Mouse (Mus musculus): ENCODE measurements around the gene Zfhx3.

The Zfhx3 gene

DNA sequence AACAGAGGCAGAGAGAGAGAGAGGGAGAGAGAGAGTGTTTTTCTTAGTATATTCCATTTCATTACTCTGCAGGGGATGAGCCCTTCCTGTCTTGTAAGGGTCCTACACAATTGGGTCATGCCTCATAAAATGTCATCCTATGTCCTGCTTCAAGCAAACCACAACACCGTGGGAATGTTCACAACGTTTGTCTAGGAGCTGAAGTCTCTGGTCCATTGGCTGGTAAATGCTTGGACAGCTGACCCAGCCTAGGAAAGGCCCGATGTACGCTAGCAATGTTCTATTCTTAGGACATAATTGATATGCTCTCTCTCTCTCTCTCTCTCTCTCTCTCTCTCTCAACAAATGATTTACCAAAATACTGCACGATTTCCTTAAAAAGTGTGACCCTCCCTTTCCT, 666.2 kb downstream of the Zfhx3 start:
- no peak for DNase-seq

DNA sequence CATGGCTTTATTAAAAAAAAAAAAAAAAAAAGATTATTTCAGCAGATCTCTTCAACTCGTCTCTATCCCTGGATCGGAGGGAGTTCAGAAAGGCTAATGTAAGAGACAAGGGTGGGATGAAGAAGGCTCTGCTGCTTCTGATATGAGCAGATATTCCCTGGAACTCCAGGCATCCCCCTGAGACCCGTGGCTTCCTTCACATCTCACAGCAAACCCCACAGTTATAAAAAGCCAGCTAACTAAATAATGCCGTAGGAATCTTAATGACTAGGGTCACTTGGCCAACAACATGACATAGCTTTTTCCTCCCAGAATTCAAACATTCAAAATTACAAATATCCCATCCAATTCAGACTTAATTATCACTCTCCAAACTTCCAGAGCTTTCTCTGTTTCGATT, 666.7 kb downstream of the Zfhx3 start:
- no peak for DNase-seq

DNA sequence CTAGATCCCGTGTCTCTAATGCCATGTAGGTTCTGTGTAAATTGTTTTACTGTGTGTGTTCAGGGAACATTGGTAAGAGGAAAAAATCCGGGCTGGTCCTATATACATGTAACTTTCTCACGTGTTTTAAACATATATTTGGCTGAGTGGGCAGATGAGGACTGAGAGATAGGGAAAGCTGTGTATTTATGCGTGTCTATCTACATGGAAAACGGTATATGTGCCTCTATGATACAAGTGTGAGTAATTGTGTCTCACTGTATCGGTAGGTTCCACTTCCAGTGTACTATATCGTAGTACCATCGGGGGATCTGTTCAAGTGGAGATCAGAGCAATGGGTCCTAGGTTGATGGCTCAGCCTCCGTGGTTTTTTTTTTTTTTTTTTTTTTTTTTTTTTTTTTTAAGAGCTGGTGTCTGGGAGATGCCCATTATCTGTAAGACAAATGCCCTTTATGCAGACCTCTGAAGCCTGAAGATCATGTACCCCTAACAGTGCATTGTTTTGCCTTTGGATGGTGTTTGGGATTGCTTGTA, 668.8 kb downstream of the Zfhx3 start:
- DNase-seq: no peak

DNA sequence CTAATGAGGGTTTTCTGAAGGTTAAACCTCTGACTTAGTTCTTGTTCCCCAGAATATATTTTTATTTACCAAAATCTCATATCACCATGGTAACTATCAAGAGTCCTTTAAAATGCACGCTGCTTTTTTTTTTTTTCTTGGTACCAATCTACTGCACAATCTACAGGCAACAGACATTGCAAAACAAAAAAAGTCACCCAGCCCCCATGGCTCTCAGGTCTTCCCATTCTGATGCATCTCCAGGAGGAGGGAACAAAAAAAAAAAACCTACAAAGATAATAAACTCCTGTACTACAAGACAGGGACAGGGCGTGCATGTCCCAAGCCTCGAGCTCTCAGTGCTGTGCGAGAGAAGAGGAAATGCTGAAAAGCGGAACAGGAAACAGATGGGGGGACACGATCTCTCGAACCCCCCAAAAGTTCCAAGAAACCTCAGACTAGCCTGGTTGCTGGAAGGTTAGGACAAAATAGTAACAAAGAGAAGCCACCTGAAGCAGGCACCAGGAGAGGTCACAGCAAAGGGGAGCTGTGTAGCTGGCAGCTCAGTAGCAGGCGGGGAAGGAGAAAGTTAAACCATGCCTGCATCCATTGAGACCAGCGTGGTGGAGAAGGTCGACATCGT, 669.5 kb downstream of the Zfhx3 start:
- peak; percentile 27 for DNase-seq

DNA sequence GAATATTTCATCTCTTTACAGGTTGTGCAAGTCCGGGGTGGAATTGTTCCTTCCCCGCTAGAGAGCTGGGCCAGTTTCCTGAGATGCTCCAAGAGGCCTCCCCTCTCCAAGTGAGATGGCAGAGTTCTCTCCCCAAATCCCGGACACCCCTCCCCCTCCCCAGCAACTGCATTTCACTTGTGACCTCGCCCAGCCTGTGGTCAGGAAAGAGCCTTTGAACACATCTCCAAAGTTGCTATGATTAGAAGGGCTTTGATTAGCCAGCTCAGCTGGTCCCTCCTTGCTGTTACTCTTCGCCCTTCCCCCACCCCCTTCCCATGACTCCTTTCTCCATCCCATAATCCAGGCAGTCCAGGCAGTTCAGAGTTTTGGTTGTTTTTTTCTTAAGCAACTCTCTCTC, 670.4 kb downstream of the Zfhx3 start:
- DNase-seq: no peak

DNA sequence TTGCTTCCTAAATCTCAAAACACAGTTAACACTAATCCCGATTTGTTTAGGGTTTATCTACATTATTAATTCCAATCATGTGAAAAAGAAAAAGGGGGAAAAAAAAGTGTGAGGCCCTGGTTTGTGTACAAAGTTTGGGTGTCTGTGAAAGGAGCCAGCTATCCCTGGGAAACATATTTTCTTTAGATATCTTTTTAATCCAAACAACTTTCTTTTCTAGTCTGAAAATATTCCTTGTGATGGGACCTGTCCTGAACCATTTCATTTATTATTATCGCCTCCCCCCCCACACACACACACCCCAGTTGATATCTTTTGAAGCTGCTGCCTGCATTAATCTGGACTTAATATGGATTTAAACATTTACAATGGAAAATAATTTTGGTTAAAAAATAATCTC, 670.8 kb downstream of the Zfhx3 start:
- no peak for DNase-seq

DNA sequence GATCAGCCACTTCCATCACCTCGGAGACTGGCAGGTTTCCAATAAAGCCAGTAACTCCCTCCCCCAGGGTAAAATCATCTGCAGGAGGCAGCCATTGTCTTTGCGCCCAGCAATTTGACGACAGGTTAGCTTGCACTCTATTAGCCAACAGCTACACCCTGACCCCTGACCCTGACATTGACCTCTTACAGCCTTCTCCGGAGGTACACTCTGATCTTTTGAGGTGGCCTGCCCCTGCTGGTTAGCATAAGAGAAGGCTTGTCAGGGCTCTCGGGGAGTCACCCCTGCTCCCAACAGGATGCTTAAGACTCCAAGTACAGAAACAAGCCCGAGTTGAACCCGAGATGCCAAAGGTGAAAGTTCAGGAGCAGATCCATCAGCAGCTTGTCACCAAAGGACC, 678.9 kb downstream of the Zfhx3 start:
- no peak for DNase-seq

DNA sequence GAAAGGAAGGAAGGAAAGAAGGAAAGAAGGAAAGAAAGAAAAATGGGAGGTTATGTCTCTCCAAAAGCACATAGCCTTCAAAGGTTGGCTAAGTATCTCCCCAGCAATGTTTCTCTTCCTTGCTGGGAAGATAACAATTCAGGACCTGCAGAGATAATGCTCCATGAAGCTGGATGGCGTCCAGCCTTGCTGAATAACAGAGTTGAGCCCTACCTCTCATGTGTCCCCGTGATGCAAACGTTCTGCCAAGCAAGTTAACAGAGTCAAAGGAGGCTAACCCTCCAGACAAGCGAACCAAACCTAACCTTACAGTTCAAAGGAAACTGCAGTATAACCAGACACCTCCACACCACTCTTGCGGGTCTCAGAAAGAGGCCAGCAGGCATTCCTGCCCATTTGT, 681.2 kb downstream of the Zfhx3 start:
- DNase-seq: no peak

DNA sequence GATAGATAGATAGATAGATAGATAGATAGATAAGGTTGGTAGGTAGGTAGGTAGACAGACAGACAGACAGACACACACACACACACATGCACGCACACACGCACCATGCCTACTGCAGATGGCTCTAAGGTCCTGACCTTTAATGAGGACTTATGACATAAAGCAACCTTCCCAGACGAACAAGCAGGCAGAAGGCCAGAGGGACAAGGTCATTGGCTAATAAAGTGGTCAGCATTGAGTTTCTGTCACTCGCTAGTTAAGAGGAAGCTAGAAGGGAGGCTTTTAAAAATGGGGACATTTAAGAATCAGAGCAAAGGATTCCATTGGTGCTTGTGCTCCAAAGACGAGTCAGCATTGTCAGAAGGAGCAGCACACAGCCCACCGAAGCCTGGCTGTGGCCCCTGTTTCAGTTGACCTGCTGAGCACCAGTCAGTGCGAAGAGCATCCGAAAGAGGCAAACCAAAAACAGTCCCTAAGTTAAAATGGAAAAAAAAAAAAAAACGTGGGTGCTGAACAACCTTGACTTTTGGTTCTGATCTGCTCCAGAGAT, 683.2 kb downstream of the Zfhx3 start:
- DNase-seq: no peak

DNA sequence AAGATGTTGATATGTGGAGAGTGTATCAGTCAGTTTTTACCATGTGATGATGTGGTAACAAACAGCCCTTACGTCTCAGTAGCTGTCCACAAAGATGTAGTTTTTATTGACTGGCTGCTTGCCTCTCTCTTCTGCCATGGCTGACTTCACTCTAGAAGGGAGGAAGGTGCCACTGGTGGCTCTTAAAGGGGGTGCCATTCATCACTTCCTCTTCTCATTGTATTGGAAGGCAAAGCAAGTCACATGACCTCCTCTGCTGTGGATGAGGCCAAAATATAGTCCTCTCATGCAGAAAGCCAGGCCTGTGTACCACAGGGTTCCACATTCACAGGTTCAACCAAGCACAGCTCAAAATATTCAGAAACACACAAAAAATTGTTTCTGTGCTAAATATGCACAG, 688.6 kb downstream of the Zfhx3 start:
- DNase-seq: no peak

DNA sequence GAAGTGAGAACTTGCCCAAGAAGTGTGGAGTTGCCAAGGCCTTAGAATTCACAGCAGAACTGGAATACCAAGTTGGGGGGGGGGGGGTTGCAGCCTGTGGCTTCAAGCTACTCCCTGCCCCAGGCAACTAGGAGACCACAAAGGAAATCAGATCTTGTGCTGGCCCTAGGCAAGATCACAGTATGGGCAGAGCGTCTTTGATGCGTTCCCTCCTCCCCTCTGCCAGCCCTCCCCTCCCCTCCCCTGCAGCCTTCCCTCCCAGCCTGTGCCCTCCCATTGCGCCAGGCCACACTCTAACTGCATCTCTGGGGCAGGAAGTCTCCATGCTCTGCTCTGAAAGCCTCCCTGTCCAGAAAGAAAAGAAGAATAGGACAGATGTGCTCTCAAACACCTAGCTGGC, 691.8 kb downstream of the Zfhx3 start:
- no peak for DNase-seq

DNA sequence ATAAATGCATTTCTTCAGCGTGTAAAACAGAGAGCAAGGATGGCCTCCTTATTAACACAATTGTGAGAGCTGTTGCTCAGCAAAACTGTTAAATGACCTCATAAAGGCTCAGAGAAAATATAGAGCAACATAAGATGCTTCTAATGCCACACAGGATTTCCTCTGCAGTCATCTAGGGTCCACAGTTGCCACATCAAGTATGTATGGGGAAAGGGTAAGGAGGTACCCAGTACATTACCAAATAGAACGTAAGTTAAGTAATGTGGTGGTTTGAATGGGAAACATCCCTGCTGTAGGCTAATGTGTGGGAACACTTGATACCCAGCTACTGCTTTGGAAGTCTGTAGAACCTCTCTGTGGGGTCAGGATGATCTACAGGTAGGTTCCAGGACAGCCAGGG, 695.4 kb downstream of the Zfhx3 start:
- DNase-seq: no peak

DNA sequence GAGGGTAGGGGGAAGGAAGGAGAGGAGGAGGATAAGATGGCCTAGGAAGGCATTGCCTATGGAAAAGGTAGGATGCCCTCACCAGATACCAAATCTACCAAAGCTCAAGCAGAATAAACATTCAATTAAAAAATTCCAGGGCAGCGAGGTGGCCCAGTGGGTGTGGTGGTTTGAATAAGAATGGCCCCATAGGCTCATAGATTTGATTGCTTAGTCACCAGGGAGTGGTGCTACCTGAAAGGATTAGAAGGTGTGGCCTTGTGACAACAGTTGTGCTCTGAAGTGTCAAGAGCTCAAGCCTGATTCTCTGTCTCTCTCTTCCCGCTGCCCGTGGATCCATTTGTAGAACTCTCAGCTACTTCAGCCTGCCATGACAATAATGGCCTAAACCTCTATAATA, 703.2 kb downstream of the Zfhx3 start:
- DNase-seq: no peak

DNA sequence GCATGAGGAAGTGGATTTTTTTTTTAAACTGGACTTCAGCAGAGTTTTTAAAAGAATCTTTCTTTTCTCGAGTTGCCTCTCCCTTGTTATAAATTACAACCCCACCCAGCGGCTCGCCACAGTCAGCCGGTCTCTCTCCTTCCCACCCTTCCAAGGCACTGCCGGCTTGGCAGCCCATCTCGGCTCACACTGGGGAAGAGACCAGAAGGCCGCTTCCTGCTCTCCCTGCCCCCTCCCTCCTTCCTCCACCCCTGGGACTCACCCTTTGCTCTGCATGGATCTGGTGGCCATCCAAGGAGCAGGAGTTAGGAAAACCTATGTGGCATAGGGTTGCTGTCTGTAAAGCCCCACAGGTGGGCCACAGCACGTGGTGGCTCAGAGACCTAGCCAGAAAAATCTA, 705.1 kb downstream of the Zfhx3 start:
- DNase-seq: no peak

DNA sequence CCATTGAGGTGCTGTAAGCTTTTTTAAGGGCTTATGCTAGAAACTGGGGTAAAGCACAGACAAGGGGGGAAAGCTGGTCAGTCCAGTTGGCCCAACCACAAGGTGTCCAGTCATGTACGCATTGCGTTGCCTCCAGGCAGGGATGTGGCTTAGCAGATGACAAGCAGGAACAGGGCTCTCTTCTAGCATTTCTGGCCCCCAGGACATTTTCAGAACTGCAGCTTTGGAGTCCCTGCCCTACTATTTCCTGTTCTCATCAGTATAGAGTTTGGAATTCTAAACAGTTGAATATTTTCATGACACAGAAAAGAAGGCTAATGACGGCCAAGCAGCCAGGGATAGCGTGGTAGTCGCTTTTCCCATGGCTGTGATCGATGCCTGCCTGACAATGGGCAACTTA, 706.5 kb downstream of the Zfhx3 start:
- no peak for DNase-seq

DNA sequence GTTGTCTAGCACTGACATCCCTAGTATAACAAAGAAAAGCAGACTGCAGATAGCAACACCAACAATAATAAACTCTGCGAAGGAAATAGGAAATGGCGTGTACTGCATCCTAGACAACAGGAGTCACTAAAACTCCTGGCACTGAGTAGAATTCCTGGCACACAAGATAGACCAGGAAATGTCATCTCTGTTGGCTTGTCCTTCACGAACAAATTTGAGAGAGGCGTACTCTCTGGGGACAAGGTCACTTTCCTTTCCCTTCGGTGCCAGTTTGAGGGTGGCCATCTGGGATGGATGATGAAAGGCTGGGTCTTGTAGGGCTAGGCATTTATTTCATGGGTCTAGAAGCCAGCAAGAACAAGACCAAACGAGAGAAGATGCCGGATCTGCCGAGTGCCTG, 708.4 kb downstream of the Zfhx3 start:
- no peak for DNase-seq

DNA sequence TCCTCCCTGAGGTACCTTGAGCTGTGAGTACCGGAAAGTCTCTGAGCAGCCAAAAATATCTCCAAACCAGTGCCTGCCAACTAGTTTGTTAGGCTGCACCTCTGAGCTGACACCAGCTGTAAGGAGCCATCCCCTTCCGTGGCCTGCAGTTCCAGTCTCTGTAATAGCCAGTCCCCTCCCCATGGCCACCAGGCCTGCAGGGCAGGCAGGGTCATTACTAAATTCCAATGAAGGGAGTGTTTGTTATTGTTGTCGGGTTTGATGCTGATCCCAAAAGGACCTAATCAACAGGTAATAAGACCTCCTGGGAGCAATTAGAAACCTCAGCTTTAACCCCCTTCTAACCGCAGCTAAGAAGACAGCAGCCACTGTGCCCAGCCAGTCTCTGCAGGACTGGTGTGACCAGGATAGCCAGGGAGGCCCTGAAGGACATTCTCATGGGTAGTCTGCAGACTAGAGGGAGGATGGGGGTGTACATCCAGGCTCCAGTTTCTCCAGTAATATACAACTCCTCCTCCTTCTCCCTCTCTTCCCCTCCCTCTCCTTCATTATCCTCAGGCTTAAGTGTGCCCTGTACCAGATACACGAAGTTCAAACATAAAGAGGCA, 719.1 kb downstream of the Zfhx3 start:
- no peak for DNase-seq

DNA sequence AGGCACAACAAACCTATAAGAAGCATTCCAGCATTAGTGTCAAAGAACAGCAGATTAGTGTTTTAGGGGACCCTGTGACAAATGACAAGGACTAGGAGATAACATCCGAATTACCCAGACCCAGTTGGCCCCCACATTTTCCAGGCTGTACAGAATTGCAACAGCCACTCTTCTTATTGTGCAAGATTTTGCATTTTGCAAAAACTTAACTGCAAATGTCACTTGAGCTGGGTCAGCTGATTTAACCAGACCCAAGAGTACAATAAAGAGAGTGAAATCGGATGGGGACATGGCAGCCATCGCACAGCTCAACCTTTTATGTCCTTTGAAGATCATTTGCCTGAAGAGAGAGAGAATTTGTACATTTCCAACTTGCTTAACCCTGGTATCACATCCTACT, 720.3 kb downstream of the Zfhx3 start:
- no peak for DNase-seq

DNA sequence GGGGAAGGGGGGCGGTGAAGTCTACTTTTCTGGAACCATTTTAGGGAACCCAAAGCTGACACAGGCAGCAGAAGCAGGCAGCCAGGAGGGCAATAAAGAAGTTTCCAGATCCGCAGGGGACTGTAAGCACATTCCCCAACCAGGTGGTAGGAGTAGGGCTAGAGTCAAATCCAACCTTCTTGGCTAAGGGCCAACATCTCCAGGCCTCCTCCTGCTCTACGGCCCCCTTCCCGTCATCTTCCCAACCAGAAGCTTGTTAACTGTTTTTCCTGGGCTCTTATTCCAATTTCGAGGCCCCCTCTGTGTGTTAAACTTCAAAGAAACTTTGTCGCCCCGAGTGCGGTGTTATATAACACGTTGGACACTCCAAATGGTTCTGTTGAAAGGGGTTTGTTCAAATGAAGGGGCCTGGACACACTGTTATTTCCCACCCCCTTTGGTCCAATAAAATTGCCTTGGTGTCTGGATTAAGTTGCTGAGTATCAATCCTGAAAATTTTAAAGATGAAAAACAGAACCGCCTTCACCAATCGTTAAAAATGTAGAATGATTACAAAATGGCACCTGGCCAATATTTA, 729.6 kb downstream of the Zfhx3 start:
- no peak for DNase-seq

DNA sequence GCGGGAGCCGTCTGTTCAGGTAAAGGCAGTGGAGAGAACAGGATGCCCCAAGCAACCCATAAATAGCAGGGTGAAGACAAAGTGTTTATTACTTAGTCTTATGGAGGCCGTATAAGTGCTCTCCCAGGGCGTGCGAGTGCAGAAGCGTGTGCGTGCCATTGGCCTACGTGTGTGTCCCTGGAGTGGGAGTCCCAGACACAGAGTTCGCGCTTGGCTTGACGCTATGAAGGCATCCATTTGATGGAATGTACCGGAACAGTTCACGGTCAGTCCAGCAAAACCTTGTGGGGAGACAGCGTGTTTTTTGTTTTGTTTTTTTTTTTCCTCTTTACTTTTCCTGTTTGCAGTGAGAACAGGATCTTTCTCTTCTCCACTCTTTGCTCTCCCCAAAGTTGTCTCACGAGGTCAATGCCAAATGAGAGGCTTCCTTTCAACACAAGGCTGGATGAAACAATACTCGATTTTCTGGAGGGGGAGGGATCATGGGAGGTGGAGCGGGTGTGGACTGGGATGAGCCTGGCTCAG, 732.6 kb downstream of the Zfhx3 start:
- DNase-seq: no peak

DNA sequence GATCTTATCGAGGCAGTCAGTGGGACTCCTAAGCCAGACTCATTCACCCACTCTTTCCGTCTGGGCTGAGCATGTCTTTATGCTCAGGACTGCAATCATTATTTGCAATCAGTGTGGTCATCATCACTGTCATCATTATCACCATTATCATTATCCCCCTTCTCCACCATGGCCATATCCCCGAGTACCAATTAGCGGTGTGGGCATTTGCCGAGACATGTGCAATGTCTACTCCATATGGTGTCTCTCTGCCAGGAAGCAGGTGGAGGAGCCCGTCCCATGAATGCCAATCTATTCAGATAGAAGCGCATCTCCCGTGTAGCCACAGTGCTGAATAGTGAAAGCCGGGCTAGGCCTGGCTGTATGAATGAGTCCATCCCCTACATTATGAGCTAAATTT, 747.2 kb downstream of the Zfhx3 start:
- DNase-seq: no peak

DNA sequence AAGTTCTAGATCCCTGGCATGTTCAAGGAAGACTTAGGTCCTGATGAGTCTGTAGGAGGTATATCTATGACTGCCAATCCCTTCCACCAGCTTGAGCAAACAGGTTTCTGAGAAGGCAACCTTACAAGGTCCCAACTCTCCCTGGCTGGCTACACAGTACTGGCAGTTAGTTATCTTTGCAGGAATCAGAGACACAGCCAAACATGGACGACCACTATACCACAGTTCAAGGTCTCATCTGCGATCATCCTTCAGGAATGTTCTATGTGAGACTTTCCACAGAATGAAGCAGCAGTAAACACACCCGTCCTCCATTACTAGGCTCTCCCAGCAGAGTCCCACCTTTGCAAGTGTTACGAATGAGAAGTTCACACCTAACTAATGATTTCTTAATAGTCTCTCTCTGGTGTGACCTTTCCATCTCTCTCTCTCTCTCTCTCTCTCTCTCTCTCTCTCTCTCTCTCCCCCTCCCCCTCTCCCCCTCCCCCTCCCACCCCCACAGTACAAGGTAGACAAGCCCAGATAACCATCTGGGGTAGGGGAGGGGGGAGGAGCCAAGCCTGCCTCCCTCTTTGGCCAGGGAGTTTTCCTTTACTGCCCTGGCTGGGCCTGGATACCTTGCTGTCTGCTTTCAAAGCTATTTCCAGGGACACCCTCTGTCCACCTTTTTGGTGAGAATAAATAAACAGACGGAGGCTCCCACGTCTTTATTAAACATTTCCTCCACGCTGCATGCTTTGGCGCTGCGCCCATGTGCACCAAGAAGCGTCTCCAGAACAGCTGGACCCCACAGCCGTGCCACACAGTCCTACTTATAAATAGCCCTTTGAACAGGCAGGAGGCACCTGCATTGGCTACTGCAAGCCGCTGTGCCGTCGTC, 748.4 kb downstream of the Zfhx3 start:
- no peak for DNase-seq

Data from thymus, postnatal 4 days (tissue).